Mouse (Mus musculus) hindbrain, embryonic 16.5 days (tissue): ENCODE measurements around the gene Magel2. TPM values are rescaled to one million over a fixed set of nuclear protein-coding genes. Genes with fewer than 3 reads are reported as not detected.

ENCODE experiments used
- ATAC-seq: fragments of 200-750 bp; cut with Nextera tagmentation; 2 replicates; pipeline ENCODE4 v1.8.0; 2017; ENCODE audit warnings: moderate TSS enrichment, moderate library complexity
- H3K27ac ChIP-seq: fragments of 300-500 bp; sonication (generic); 2 replicates; pipeline ENCODE4 v1.5.1; 2014; ENCODE audit warnings: low read depth, mild to moderate bottlenecking, control low read depth, low read length, moderate library complexity
- H3K27me3 ChIP-seq: fragments of 300-500 bp; sonication (generic); replicated peaks from 2 replicates; pipeline ENCODE4 v1.6.1; 2014; ENCODE audit warnings: low read length; ENCODE audit not compliant: control insufficient read depth, insufficient read depth
- H3K36me3 ChIP-seq: fragments of 300-500 bp; sonication (generic); 2 replicates; pipeline ENCODE4 v1.6.1; 2014; ENCODE audit warnings: mild to moderate bottlenecking, low read length, moderate library complexity, mixed read lengths; ENCODE audit not compliant: control insufficient read depth, insufficient read depth
- H3K4me1 ChIP-seq: fragments of 300-500 bp; sonication (generic); 2 replicates; pipeline ENCODE4 v1.6.1; 2014; ENCODE audit warnings: low read depth, low read length; ENCODE audit not compliant: control insufficient read depth, insufficient read depth
- H3K4me2 ChIP-seq: fragments of 300-500 bp; sonication (generic); 2 replicates; pipeline ENCODE4 v1.6.1; 2014; ENCODE audit warnings: mild to moderate bottlenecking, low read length, control low read depth, moderate library complexity
- H3K4me3 ChIP-seq: fragments of 300-500 bp; sonication (generic); 2 replicates; pipeline ENCODE4 v1.5.1; 2014; ENCODE audit warnings: mild to moderate bottlenecking, low read length, control low read depth, moderate library complexity
- H3K9ac ChIP-seq: fragments of 300-500 bp; sonication (generic); 2 replicates; pipeline ENCODE4 v1.6.1; 2014; ENCODE audit warnings: low read depth, mild to moderate bottlenecking, control low read depth, low read length, moderate library complexity
- H3K9me3 ChIP-seq: fragments of 300-500 bp; sonication (generic); 2 replicates; pipeline ENCODE4 v1.6.1; 2014; ENCODE audit warnings: mild to moderate bottlenecking, low read length, moderate library complexity; ENCODE audit not compliant: control insufficient read depth
- WGBS: fragments of 180-500 bp; shearing (Covaris S2); extraction: QIAGEN DNeasy Blood & Tissue Kit; methylation state at CpG from one replicate; pipeline ENCODE4 v1.1.7; 2014; 5-methylcytosine and 5-hydroxymethylcytosine counted together
- polyA plus RNA-seq: library from polyadenylated mRNA; unstranded; fragments of >200 nt; fragmentation: Nextera tagmentation; extraction: Ambion mirVana; gene quantifications from 2 replicates; pipeline ENCODE4 v1.2.1, GENCODE M21; 2015

Gene Magel2
- polyA plus RNA-seq, 1 experiment from 2014 or later: 13.7 TPM

- WGBS: 36% methylated on average over 4 of the region's 4 CpGs
- Histone ChIP-seq H3K27me3 (no peaks in the 10 kb centered on the region), H3K4me1 (peaks cover 4% of the 10 kb centered on the region; the same call in 1 of the 2 replicates), H3K9ac (no peak overlapping the region), H3K36me3 (no peaks in the 10 kb centered on the region), H3K4me3 (no peak overlapping the region), H3K4me2 (no peak overlapping the region; the same call in 1 of the 2 replicates), H3K9me3 (peaks cover 19% of the 10 kb centered on the region), H3K27ac (no peak overlapping the region)
- ATAC-seq: no peak
Observed at GRCm38 (mm10) chr7:62375658-62376057, 1.2 kb upstream of the Magel2 start.

GRCm38 (mm10) chr7:62377313-62377712 is 503 bp downstream of the Magel2 start:
- WGBS: 32% methylated on average over 14 of the region's 14 CpGs
- ATAC-seq: no peak; the same call in none of the 2 replicates
- Histone ChIP-seq H3K36me3 (no peaks in the 10 kb centered on the region), H3K27ac (peak overlapping the region; percentile 82), H3K4me1 (peaks cover 4% of the 10 kb centered on the region; the same call in 1 of the 2 replicates), H3K27me3 (no peaks in the 10 kb centered on the region), H3K9ac (peak overlapping the region; percentile 77), H3K9me3 (peaks cover 19% of the 10 kb centered on the region), H3K4me2 (peak overlapping the region; percentile 59), H3K4me3 (peak overlapping the region; percentile 60)

GRCm38 (mm10) chr7:62378529-62378928 is 1.7 kb downstream of the Magel2 start:
- Histone ChIP-seq H3K9me3 (peaks cover 19% of the 10 kb centered on the region), H3K4me3 (peak overlapping the region; percentile 60), H3K9ac (peak overlapping the region; percentile 77), H3K36me3 (no peaks in the 10 kb centered on the region), H3K4me2 (peak overlapping the region; percentile 59), H3K4me1 (peaks cover 4% of the 10 kb centered on the region; the same call in 1 of the 2 replicates), H3K27ac (peak overlapping the region; percentile 23; the same call in 1 of the 2 replicates), H3K27me3 (no peaks in the 10 kb centered on the region)
- no peak for ATAC-seq
- 86% methylated on average over 9 of the region's 9 CpGs for WGBS

GRCm38 (mm10) chr7:62382391-62382790 is 5.6 kb downstream of the Magel2 start:
- H3K9ac ChIP-seq: no peak overlapping the region
- no peak overlapping the region for H3K4me2 ChIP-seq
- ATAC-seq: peak; percentile 70
- peaks cover 15% of the 10 kb centered on the region for H3K9me3 ChIP-seq
- H3K36me3 ChIP-seq: no peaks in the 10 kb centered on the region
- H3K4me1 ChIP-seq: peaks cover 4% of the 10 kb centered on the region; the same call in 1 of the 2 replicates
- 0% methylated on average over 2 of the region's 2 CpGs for WGBS
- no peak overlapping the region for H3K4me3 ChIP-seq
- H3K27ac ChIP-seq: no peak overlapping the region
- H3K27me3 ChIP-seq: no peaks in the 10 kb centered on the region

GRCm38 (mm10) chr7:62388291-62388690 is 11.5 kb downstream of the Magel2 start:
- no peak overlapping the region for H3K27ac ChIP-seq
- H3K4me1 ChIP-seq: no peaks in the 10 kb centered on the region
- 48% methylated on average over 4 of the region's 4 CpGs for WGBS
- no peak overlapping the region for H3K9ac ChIP-seq
- H3K36me3 ChIP-seq: no peaks in the 10 kb centered on the region
- H3K4me2 ChIP-seq: no peak overlapping the region
- no peak overlapping the region for H3K4me3 ChIP-seq
- 0 out of 2 replicates have a peak, but pooled peaks cover 2% of the 10 kb centered on the region for H3K9me3 ChIP-seq
- H3K27me3 ChIP-seq: no peaks in the 10 kb centered on the region
- ATAC-seq: no peak

GRCm38 (mm10) chr7:62392202-62392601 is 15.4 kb downstream of the Magel2 start:
- no peaks in the 10 kb centered on the region for H3K36me3 ChIP-seq
- H3K4me1 ChIP-seq: no peaks in the 10 kb centered on the region
- no peak overlapping the region for H3K27ac ChIP-seq
- no peak overlapping the region for H3K9ac ChIP-seq
- H3K4me3 ChIP-seq: no peak overlapping the region
- no peak for ATAC-seq
- WGBS: 59% methylated on average over 1 of the region's 1 CpGs
- peaks cover 2% of the 10 kb centered on the region; the same call in 1 of the 2 replicates for H3K9me3 ChIP-seq
- no peak overlapping the region for H3K4me2 ChIP-seq
- H3K27me3 ChIP-seq: no peaks in the 10 kb centered on the region

GRCm38 (mm10) chr7:62406573-62407050 is 29.8 kb downstream of the Magel2 start:
- H3K4me1 ChIP-seq: no peaks in the 10 kb centered on the region
- no peaks in the 10 kb centered on the region for H3K36me3 ChIP-seq
- H3K4me2 ChIP-seq: peak overlapping the region; percentile 63
- H3K9ac ChIP-seq: peak overlapping the region; percentile 31; the same call in 1 of the 2 replicates
- WGBS: 35% methylated on average over 19 of the region's 19 CpGs
- H3K27me3 ChIP-seq: no peaks in the 10 kb centered on the region
- peaks cover 4% of the 10 kb centered on the region; the same call in 1 of the 2 replicates for H3K9me3 ChIP-seq
- ATAC-seq: peak; percentile 67
- H3K27ac ChIP-seq: no peak overlapping the region
- H3K4me3 ChIP-seq: peak overlapping the region; percentile 40

- no peaks in the 10 kb centered on the region for H3K4me1 ChIP-seq
- no peak overlapping the region for H3K4me2 ChIP-seq
- WGBS: 39% methylated on average over 3 of the region's 3 CpGs
- no peak for ATAC-seq
- H3K36me3 ChIP-seq: no peaks in the 10 kb centered on the region
- H3K9ac ChIP-seq: no peak overlapping the region
- peaks cover 4% of the 10 kb centered on the region; the same call in 1 of the 2 replicates for H3K9me3 ChIP-seq
- H3K4me3 ChIP-seq: no peak overlapping the region
- no peaks in the 10 kb centered on the region for H3K27me3 ChIP-seq
- no peak overlapping the region for H3K27ac ChIP-seq
Observed at GRCm38 (mm10) chr7:62407803-62408202, 31.0 kb downstream of the Magel2 start.

GRCm38 (mm10) chr7:62415222-62415621 is 38.4 kb downstream of the Magel2 start:
- Histone ChIP-seq H3K27me3 (no peaks in the 10 kb centered on the region), H3K9ac (no peak overlapping the region), H3K9me3 (no peaks in the 10 kb centered on the region; the same call in 1 of the 2 replicates), H3K4me3 (no peak overlapping the region), H3K27ac (no peak overlapping the region), H3K4me1 (peaks cover 4% of the 10 kb centered on the region; the same call in 1 of the 2 replicates), H3K36me3 (no peaks in the 10 kb centered on the region), H3K4me2 (no peak overlapping the region)
- ATAC-seq: no peak
- WGBS: 43% methylated on average over 1 of the region's 1 CpGs
